Comparison of ENCODE assay signal across 14 mouse cellular contexts in genomic region chr13:97550880-97551279, GRCm38 (mm10).
"Had no signal": no experiment of that assay in that cellular context is flagged by ENCODE, and none has a peak within 500 bp of the region (broad histone marks: within the 10 kb centered on the region; RNA-seq: fewer than 3 reads in every experiment).

No protein-coding gene starts in this region.

- H3K9me3 ChIP-seq: limb, embryonic 15.5 days; liver, embryonic 12.5 days; midbrain, embryonic 12.5 days; neural tube, embryonic 13.5 days; stomach, embryonic 15.5 days had no signal

- H3K9ac ChIP-seq: limb, embryonic 15.5 days; liver, embryonic 12.5 days; lung, embryonic 14.5 days; midbrain, embryonic 12.5 days; neural tube, embryonic 13.5 days; stomach, embryonic 15.5 days had no signal

- ATAC-seq: liver, embryonic 12.5 days; midbrain, embryonic 16.5 days had no signal

- H3K4me3 ChIP-seq: limb, embryonic 15.5 days; liver, embryonic 12.5 days; midbrain, embryonic 12.5 days; neural tube, embryonic 13.5 days; stomach, embryonic 15.5 days had no signal

- H3K27me3 ChIP-seq: limb, embryonic 15.5 days; liver, embryonic 12.5 days; neural tube, embryonic 13.5 days; stomach, embryonic 15.5 days had no signal

- H3K36me3 ChIP-seq: limb, embryonic 15.5 days; liver, embryonic 12.5 days; midbrain, embryonic 12.5 days; neural tube, embryonic 13.5 days; stomach, embryonic 15.5 days had no signal

- H3K4me2 ChIP-seq: limb, embryonic 15.5 days; liver, embryonic 12.5 days; lung, embryonic 14.5 days; midbrain, embryonic 12.5 days; neural tube, embryonic 13.5 days; stomach, embryonic 15.5 days had no signal

- DNase-seq: kidney, postnatal 36 days; lung, embryonic 14.5 days; lung, postnatal 10 days; lung, postnatal 4 days; right cerebral cortex, postnatal 14 days; thymus, adult 2 months; thymus, postnatal 25 days had no signal

- H3K27ac ChIP-seq: kidney, postnatal 0 days; limb, embryonic 15.5 days; liver, embryonic 12.5 days; midbrain, embryonic 12.5 days; neural tube, embryonic 13.5 days; stomach, embryonic 15.5 days had no signal
